Mouse (Mus musculus): ENCODE results near the gene Six2. TPM values are rescaled to one million over a fixed set of nuclear protein-coding genes. Genes with fewer than 3 reads are reported as not detected.

Gene Six2
- polyA plus RNA-seq, 1 experiment from 2014 or later = 21.9 TPM

DNA sequence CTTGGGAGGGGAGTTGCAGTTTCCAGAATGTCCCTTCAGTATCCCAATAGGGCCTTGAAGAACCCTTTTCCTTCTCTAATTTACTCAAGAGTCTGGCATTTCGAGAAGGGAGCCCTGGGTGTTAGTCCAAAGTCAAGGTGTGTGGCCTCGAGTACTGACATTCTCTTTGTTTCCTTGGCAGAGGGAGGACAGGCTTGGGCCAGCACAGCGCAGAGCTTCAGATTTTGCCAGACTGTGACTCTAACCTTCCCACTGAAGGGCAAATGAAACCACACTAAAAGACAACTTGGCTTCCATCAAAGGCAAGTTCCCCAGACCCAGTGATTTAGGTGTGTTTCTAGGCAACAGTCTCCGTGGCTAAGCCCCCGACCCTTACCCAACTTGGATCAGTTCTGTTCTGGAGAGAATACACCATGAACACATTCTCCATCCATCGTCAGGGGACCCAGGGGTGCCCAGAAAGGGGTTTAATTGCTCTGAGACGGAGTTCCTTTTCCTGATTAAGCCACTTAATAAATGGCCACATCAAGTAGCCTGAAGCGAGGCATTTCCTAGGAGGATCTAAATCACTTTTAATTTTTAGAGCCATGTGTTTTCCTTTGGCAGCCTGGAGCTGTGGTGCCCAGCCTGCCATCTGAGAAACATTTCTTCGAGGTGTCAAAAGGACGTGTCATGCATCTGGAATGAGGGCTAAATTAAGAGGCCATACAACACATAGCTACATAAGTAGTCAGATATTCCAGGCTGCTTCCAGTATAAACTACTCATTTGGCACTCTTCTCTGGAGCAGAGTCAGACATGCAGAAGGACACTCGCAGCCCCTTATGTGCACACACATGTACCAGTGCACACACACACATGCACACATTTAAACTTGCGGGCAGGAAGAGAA, 16.5 kb upstream of the Six2 start:
- no peaks in the 10 kb centered on the region for H3K4me1 ChIP-seq
- H3K36me3 ChIP-seq = no peaks in the 10 kb centered on the region
- H3K4me2 ChIP-seq = no peak overlapping the region
- no peak for ATAC-seq (ENCODE audit: insufficient number of reproducible peaks, insufficient read depth, low FRiP score, low TSS enrichment, low read depth)
- 62% methylated on average over 12 of the region's 12 CpGs for WGBS
- 0 out of 2 replicates have a peak, but pooled peaks cover 3% of the 10 kb centered on the region for H3K27me3 ChIP-seq
- H3K4me3 ChIP-seq = no peak overlapping the region
- no peak overlapping the region for H3K9ac ChIP-seq
- no peaks in the 10 kb centered on the region for H3K9me3 ChIP-seq
- H3K27ac ChIP-seq = no peak overlapping the region

GRCm38 (mm10) chr17:85700028-85700427, 12.0 kb upstream of the Six2 start:
- Histone ChIP-seq H3K9me3 (no peaks in the 10 kb centered on the region), H3K4me2 (no peak overlapping the region), H3K36me3 (no peaks in the 10 kb centered on the region), H3K4me1 (peaks cover 11% of the 10 kb centered on the region), H3K27me3 (peaks cover 20% of the 10 kb centered on the region), H3K4me3 (no peak overlapping the region), H3K27ac (no peak overlapping the region), H3K9ac (no peak overlapping the region)
- WGBS = 74% methylated on average over 4 of the region's 4 CpGs
- no peak for ATAC-seq (ENCODE audit: insufficient number of reproducible peaks, insufficient read depth, low FRiP score, low TSS enrichment, low read depth)

GRCm38 (mm10) chr17:85698643-85699042, 10.6 kb upstream of the Six2 start:
- WGBS = 69% methylated on average over 6 of the region's 6 CpGs
- no peak for ATAC-seq (ENCODE audit: insufficient number of reproducible peaks, insufficient read depth, low FRiP score, low TSS enrichment, low read depth)
- Histone ChIP-seq H3K4me2 (no peak overlapping the region), H3K9ac (no peak overlapping the region), H3K36me3 (no peaks in the 10 kb centered on the region), H3K9me3 (no peaks in the 10 kb centered on the region), H3K4me1 (peaks cover 11% of the 10 kb centered on the region), H3K27ac (no peak overlapping the region), H3K4me3 (no peak overlapping the region), H3K27me3 (peaks cover 23% of the 10 kb centered on the region)

DNA sequence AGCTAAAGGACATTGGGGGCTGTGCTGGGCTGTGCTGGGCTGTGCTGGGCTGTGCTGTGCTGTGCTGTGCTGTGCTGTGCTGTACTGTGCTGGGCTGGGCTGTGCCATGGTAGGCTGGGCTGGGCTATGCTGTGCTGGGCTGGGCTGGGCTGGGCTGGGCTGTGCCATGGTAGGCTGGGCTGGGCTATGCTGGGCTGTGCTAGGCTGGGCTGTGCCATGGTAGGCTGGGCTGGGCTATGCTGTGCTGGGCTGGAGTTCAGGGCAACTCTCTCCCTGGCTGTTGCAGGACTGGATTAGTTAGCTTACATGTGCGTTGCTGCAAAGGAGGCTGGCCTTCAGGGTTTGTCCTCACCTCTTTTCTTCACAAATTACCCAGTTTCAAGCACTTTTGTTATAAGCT, 9.9 kb upstream of the Six2 start:
- 0 out of 2 replicates have a peak, but pooled peaks have one; percentile 20 for ATAC-seq (ENCODE audit: insufficient number of reproducible peaks, insufficient read depth, low FRiP score, low TSS enrichment, low read depth)
- no peaks in the 10 kb centered on the region for H3K9me3 ChIP-seq
- no peak overlapping the region for H3K4me2 ChIP-seq
- no peak overlapping the region for H3K4me3 ChIP-seq
- peaks cover 11% of the 10 kb centered on the region for H3K4me1 ChIP-seq
- no peaks in the 10 kb centered on the region for H3K36me3 ChIP-seq
- H3K9ac ChIP-seq = no peak overlapping the region
- peaks cover 27% of the 10 kb centered on the region for H3K27me3 ChIP-seq
- H3K27ac ChIP-seq = no peak overlapping the region
- 75% methylated on average over 1 of the region's 1 CpGs for WGBS

DNA sequence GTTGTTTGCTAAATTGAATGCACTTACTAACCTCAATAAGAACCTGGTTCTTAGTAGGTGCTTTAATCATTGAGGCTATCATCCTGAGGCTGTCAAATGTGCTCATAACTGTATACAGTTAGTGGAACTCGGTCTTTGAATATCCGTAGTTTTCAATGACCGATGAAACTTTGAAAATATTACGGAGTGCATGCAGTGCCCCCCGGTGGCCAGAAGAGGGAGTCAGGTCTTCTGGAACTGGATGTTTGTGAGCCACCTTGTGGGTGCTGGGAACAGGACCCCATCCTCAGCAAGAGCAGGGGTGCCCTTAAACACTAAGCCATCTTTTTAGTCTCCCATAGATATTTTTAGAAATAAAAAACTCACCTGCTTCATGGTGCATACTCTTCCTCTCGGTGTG, 6.4 kb upstream of the Six2 start:
- no peak for ATAC-seq (ENCODE audit: insufficient number of reproducible peaks, insufficient read depth, low FRiP score, low TSS enrichment, low read depth)
- peak overlapping the region; percentile 72 for H3K4me2 ChIP-seq

GRCm38 (mm10) chr17:85693101-85693500, 5.0 kb upstream of the Six2 start:
- H3K4me1 ChIP-seq = peaks cover 39% of the 10 kb centered on the region
- peaks cover 72% of the 10 kb centered on the region for H3K27me3 ChIP-seq
- H3K9ac ChIP-seq = peak overlapping the region; percentile 83
- peak overlapping the region; percentile 72 for H3K4me2 ChIP-seq
- H3K9me3 ChIP-seq = no peaks in the 10 kb centered on the region
- H3K4me3 ChIP-seq = peak overlapping the region; percentile 76
- H3K36me3 ChIP-seq = no peaks in the 10 kb centered on the region
- WGBS = 9% methylated on average over 9 of the region's 9 CpGs
- peak overlapping the region; percentile 94 for H3K27ac ChIP-seq
- no peak for ATAC-seq (ENCODE audit: insufficient number of reproducible peaks, insufficient read depth, low FRiP score, low TSS enrichment, low read depth)

More for the DNA sequence above, 6.4 kb upstream of the Six2 start:
- H3K27me3 ChIP-seq = peaks cover 60% of the 10 kb centered on the region
- H3K27ac ChIP-seq = peak overlapping the region; percentile 60; the same call in 1 of the 2 replicates
- H3K4me1 ChIP-seq = peaks cover 36% of the 10 kb centered on the region
- H3K9me3 ChIP-seq = no peaks in the 10 kb centered on the region
- 84% methylated on average over 6 of the region's 6 CpGs for WGBS
- peak overlapping the region; percentile 76 for H3K4me3 ChIP-seq
- peak overlapping the region; percentile 83; the same call in 1 of the 2 replicates for H3K9ac ChIP-seq
- no peaks in the 10 kb centered on the region for H3K36me3 ChIP-seq

- peak overlapping the region; percentile 83 for H3K9ac ChIP-seq
- H3K4me1 ChIP-seq = peaks cover 39% of the 10 kb centered on the region
- H3K9me3 ChIP-seq = no peaks in the 10 kb centered on the region
Observed at GRCm38 (mm10) chr17:85692594-85692993, 4.5 kb upstream of the Six2 start.

DNA sequence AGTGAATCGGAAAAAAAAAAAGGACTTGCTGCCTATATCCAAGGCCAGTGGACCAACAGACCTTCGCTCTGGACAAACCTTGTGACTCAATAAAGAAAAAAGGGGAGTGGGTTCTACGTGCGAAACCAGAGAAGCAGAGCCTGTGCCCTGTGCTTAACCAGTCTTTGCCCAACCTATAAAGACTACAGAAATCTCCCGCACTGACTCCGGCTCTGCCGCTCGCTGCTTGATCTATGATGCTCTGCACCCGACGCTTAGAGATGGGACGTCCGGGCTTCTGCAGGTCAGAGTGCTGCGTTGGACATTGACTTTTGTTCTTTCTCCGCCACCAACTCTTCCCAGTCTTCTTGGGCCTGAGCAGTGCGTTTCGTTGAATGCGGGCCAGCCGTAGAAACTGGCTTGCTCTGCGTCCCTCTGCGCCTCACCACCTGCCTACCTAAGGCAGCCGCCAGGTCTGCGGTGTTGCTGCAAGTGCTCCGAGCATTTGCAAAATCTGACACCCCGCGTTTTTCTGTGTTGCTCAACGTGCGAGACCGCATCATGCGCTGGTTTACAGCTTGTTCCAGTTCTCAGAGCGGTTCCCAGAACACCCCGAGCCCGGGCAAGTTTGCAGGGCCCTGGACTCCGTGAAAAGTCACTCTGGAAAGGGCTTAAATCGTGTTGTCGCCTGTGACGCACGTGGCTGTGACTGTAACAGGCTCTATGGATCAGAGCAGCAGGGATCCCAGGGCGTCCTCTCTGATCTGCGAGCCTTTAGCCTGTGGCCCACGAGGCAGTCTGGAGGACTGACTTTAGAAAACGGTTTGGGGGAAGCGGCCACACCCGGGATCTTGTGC, 3.8 kb upstream of the Six2 start:
- Histone ChIP-seq H3K9me3 (no peaks in the 10 kb centered on the region), H3K4me2 (peak overlapping the region; percentile 72), H3K4me3 (peak overlapping the region; percentile 76), H3K4me1 (peaks cover 39% of the 10 kb centered on the region), H3K27ac (peak overlapping the region; percentile 94), H3K9ac (peak overlapping the region; percentile 83), H3K36me3 (no peaks in the 10 kb centered on the region), H3K27me3 (peaks cover 78% of the 10 kb centered on the region)
- no peak for ATAC-seq (ENCODE audit: insufficient number of reproducible peaks, insufficient read depth, low FRiP score, low TSS enrichment, low read depth)
- 5% methylated on average over 43 of the region's 43 CpGs for WGBS

More at GRCm38 (mm10) chr17:85692594-85692993, 4.5 kb upstream of the Six2 start:
- Histone ChIP-seq H3K27me3 (peaks cover 75% of the 10 kb centered on the region), H3K36me3 (no peaks in the 10 kb centered on the region), H3K4me2 (peak overlapping the region; percentile 72), H3K4me3 (peak overlapping the region; percentile 76), H3K27ac (peak overlapping the region; percentile 94)
- WGBS = 5% methylated on average over 23 of the region's 23 CpGs
- ATAC-seq (ENCODE audit: insufficient number of reproducible peaks, insufficient read depth, low FRiP score, low TSS enrichment, low read depth) = no peak

GRCm38 (mm10) chr17:85690969-85691335, 2.9 kb upstream of the Six2 start:
- Histone ChIP-seq H3K4me2 (peak overlapping the region; percentile 72), H3K36me3 (no peaks in the 10 kb centered on the region), H3K9me3 (no peaks in the 10 kb centered on the region), H3K27ac (peak overlapping the region; percentile 94), H3K4me3 (peak overlapping the region; percentile 76), H3K9ac (peak overlapping the region; percentile 83), H3K4me1 (peaks cover 44% of the 10 kb centered on the region), H3K27me3 (peaks cover 78% of the 10 kb centered on the region)
- ATAC-seq (ENCODE audit: insufficient number of reproducible peaks, insufficient read depth, low FRiP score, low TSS enrichment, low read depth) = no peak
- 11% methylated on average over 4 of the region's 4 CpGs for WGBS

DNA sequence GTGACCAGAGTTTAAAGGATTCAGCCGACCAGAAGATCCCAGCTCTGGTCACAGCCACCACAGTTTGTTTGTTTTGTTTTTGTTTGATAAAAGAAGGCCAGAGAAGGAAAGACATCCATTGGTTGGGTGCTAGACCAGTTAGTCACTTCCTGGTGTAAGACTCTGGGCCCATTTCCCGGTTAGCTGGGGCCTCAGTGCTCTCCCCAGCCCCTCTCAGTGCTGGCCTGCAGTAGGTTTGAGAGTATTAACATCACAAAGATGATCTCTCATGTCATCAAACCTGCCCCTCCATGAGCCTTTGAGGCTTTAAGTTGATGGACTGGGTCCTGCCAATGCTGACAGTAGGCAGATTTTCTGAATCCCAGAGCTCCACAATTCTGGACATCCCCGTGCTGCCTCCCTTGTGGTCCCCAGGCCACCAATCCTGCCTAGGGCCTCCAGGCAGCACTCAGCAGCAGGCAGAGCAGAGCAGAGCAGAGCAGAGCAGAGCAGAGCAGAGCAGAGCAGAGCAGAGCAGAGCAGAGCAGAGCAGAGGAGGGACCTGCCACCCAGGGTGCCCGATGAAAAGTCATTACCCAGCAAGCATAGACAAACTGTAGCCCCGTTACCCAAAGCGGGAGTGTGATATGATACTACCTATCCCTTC, 2.4 kb upstream of the Six2 start:
- ATAC-seq (ENCODE audit: insufficient number of reproducible peaks, insufficient read depth, low FRiP score, low TSS enrichment, low read depth) = no peak
- peaks cover 45% of the 10 kb centered on the region for H3K4me1 ChIP-seq
- peak overlapping the region; percentile 94 for H3K27ac ChIP-seq
- H3K27me3 ChIP-seq = peaks cover 80% of the 10 kb centered on the region
- no peaks in the 10 kb centered on the region for H3K9me3 ChIP-seq
- no peaks in the 10 kb centered on the region for H3K36me3 ChIP-seq
- peak overlapping the region; percentile 83 for H3K9ac ChIP-seq
- H3K4me3 ChIP-seq = peak overlapping the region; percentile 76
- H3K4me2 ChIP-seq = peak overlapping the region; percentile 72
- 10% methylated on average over 6 of the region's 6 CpGs for WGBS

DNA sequence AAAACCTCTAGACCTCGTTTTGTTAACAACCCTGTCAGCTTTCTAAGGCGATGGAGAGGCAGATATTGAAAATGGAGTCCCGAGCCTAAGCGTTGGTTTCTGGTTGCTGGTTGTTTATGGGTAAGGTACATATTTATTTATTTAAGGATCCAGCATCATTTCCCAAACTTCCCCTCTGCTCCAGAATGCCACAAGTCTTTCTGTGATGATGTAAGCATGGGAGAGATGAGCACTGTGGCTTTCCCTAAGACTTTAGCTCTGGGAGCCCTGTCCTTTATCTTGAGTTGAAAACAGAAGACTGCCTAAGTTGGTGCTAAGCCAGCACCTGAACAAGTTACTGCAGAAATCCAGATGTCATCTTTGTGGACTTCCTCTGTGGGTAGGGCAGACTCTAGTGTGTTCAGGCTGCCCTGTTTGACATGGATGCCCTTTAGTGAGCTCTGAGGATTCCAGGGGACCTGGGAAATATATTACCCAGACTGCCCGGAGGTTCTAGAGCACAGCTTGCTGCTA, 1.8 kb upstream of the Six2 start:
- Histone ChIP-seq H3K9me3 (no peaks in the 10 kb centered on the region), H3K4me1 (peaks cover 41% of the 10 kb centered on the region), H3K9ac (peak overlapping the region; percentile 83), H3K4me2 (peak overlapping the region; percentile 72), H3K4me3 (peak overlapping the region; percentile 76), H3K27me3 (peaks cover 84% of the 10 kb centered on the region), H3K36me3 (no peaks in the 10 kb centered on the region), H3K27ac (peak overlapping the region; percentile 94)
- ATAC-seq (ENCODE audit: insufficient number of reproducible peaks, insufficient read depth, low FRiP score, low TSS enrichment, low read depth) = no peak
- 13% methylated on average over 5 of the region's 5 CpGs for WGBS

Data from embryonic facial prominence, embryonic 13.5 days (tissue).